Mouse (Mus musculus): ENCODE results near the gene Car11. TPM values are rescaled to one million over a fixed set of nuclear protein-coding genes. Genes with fewer than 3 reads are reported as not detected.

The Car11 gene
- total and polyA plus RNA-seq, 3 experiments: 0.16 to 3.5 (median 0.78) TPM

GRCm38 (mm10) chr7:45704046-45704559 lies 4.5 kb downstream of the Car11 start:
- no peak for TF ChIP-seq GATA1 (IDR thresholded peaks at IDR 0.05; ENCODE audit: borderline replicate concordance, low read length)
- no peak for TF ChIP-seq CTCF (IDR thresholded peaks at IDR 0.05; ENCODE audit: low read depth, low read length)
- no peak for TF ChIP-seq GATA2 (IDR thresholded peaks at IDR 0.05; ENCODE audit: borderline replicate concordance, low read depth, low read length)
- peak; percentile 67; the same call in 1 of the 2 replicates for TF ChIP-seq POLR2AphosphoS5 (IDR thresholded peaks at IDR 0.05; ENCODE audit: insufficient replicate concordance, low read depth, low read length)
- TF ChIP-seq TAL1 (conservative IDR thresholded peaks at IDR 0.05; ENCODE audit: low read depth, low read length): no peak
- H3K36me3 ChIP-seq (replicated peaks): peaks cover 11% of the 10 kb centered on the region
- ATAC-seq (ENCODE audit: extremely low read depth, insufficient number of reproducible peaks, low FRiP score, poor library complexity, severe bottlenecking): peak; percentile 3; the same call in 1 of the 2 replicates
- peaks cover 36% of the 10 kb centered on the region for H3K27me3 ChIP-seq (ENCODE audit: insufficient read depth, low read length)
- peak; percentile 72 for DNase-seq (ENCODE audit: low spot score)
- peak overlapping the region; percentile 81 for H3K4me3 ChIP-seq (ENCODE audit: low read depth, low read length)
- H3K9me3 ChIP-seq (replicated peaks): no peaks in the 10 kb centered on the region
- peaks cover 88% of the 10 kb centered on the region for H3K4me1 ChIP-seq (ENCODE audit: insufficient read depth, low read depth, low read length)

GRCm38 (mm10) chr7:45704730-45705442 lies 5.2 kb downstream of the Car11 start, which contains the start of gene Dbp:
TSS of gene Dbp (plus strand) at chr7:45705088.
- TF ChIP-seq CTCF (IDR thresholded peaks at IDR 0.05; ENCODE audit: low read depth, low read length) (no peak), GATA2 (IDR thresholded peaks at IDR 0.05; ENCODE audit: borderline replicate concordance, low read depth, low read length) (no peak), TAL1 (conservative IDR thresholded peaks at IDR 0.05; ENCODE audit: low read depth, low read length) (no peak), POLR2AphosphoS5 (IDR thresholded peaks at IDR 0.05; ENCODE audit: insufficient replicate concordance, low read depth, low read length) (no peak), GATA1 (IDR thresholded peaks at IDR 0.05; ENCODE audit: borderline replicate concordance, low read length) (no peak)
- H3K36me3 ChIP-seq (replicated peaks): peaks cover 19% of the 10 kb centered on the region
- ATAC-seq (ENCODE audit: extremely low read depth, insufficient number of reproducible peaks, low FRiP score, poor library complexity, severe bottlenecking): peak; percentile 84
- DNase-seq (ENCODE audit: low spot score): peak; percentile 100
- H3K4me3 ChIP-seq (ENCODE audit: low read depth, low read length): peak within 1 kb of the TSS; percentile 81
- H3K4me1 ChIP-seq (ENCODE audit: insufficient read depth, low read depth, low read length): peaks cover 87% of the 10 kb centered on the region
- no peaks in the 10 kb centered on the region for H3K9me3 ChIP-seq (replicated peaks)
- H3K27me3 ChIP-seq (ENCODE audit: insufficient read depth, low read length): peaks cover 28% of the 10 kb centered on the region

GRCm38 (mm10) chr7:45705443-45705864 lies 5.8 kb downstream of the Car11 start:
- DNase-seq (ENCODE audit: low spot score) (no peak), ATAC-seq (ENCODE audit: extremely low read depth, insufficient number of reproducible peaks, low FRiP score, poor library complexity, severe bottlenecking) (no peak)
- Histone ChIP-seq H3K4me1 (ENCODE audit: insufficient read depth, low read depth, low read length) (peaks cover 84% of the 10 kb centered on the region), H3K4me3 (ENCODE audit: low read depth, low read length) (peak overlapping the region; percentile 81), H3K9me3 (replicated peaks) (no peaks in the 10 kb centered on the region), H3K27me3 (ENCODE audit: insufficient read depth, low read length) (peaks cover 22% of the 10 kb centered on the region), H3K36me3 (replicated peaks) (peaks cover 25% of the 10 kb centered on the region)
- TF ChIP-seq TAL1 (conservative IDR thresholded peaks at IDR 0.05; ENCODE audit: low read depth, low read length) (no peak), CTCF (IDR thresholded peaks at IDR 0.05; ENCODE audit: low read depth, low read length) (no peak), POLR2AphosphoS5 (IDR thresholded peaks at IDR 0.05; ENCODE audit: insufficient replicate concordance, low read depth, low read length) (no peak), GATA1 (IDR thresholded peaks at IDR 0.05; ENCODE audit: borderline replicate concordance, low read length) (no peak), GATA2 (IDR thresholded peaks at IDR 0.05; ENCODE audit: borderline replicate concordance, low read depth, low read length) (no peak)

- Histone ChIP-seq H3K9me3 (replicated peaks) (no peaks in the 10 kb centered on the region), H3K36me3 (replicated peaks) (peaks cover 29% of the 10 kb centered on the region), H3K4me1 (ENCODE audit: insufficient read depth, low read depth, low read length) (peaks cover 84% of the 10 kb centered on the region), H3K4me3 (ENCODE audit: low read depth, low read length) (peak overlapping the region; percentile 81), H3K27me3 (ENCODE audit: insufficient read depth, low read length) (peaks cover 19% of the 10 kb centered on the region)
- DNase-seq (ENCODE audit: low spot score) (peak; percentile 65), ATAC-seq (ENCODE audit: extremely low read depth, insufficient number of reproducible peaks, low FRiP score, poor library complexity, severe bottlenecking) (no peak)
- TF ChIP-seq CTCF (IDR thresholded peaks at IDR 0.05; ENCODE audit: low read depth, low read length) (no peak), TAL1 (conservative IDR thresholded peaks at IDR 0.05; ENCODE audit: low read depth, low read length) (no peak), GATA2 (IDR thresholded peaks at IDR 0.05; ENCODE audit: borderline replicate concordance, low read depth, low read length) (no peak), POLR2AphosphoS5 (IDR thresholded peaks at IDR 0.05; ENCODE audit: insufficient replicate concordance, low read depth, low read length) (no peak), GATA1 (IDR thresholded peaks at IDR 0.05; ENCODE audit: borderline replicate concordance, low read length) (no peak)
These were observed 6.2 kb downstream of the Car11 start for GRCm38 (mm10) chr7:45705873-45706281.

- Histone ChIP-seq H3K4me1 (ENCODE audit: insufficient read depth, low read depth, low read length) (peaks cover 75% of the 10 kb centered on the region), H3K9me3 (replicated peaks) (no peaks in the 10 kb centered on the region), H3K27me3 (ENCODE audit: insufficient read depth, low read length) (peaks cover 10% of the 10 kb centered on the region; the same call in 1 of the 2 replicates), H3K36me3 (replicated peaks) (peaks cover 38% of the 10 kb centered on the region), H3K4me3 (ENCODE audit: low read depth, low read length) (peak overlapping the region; percentile 81)
- DNase-seq (ENCODE audit: low spot score): peak; percentile 92
- TF ChIP-seq GATA2 (IDR thresholded peaks at IDR 0.05; ENCODE audit: borderline replicate concordance, low read depth, low read length) (no peak), CTCF (IDR thresholded peaks at IDR 0.05; ENCODE audit: low read depth, low read length) (no peak), POLR2AphosphoS5 (IDR thresholded peaks at IDR 0.05; ENCODE audit: insufficient replicate concordance, low read depth, low read length) (no peak), TAL1 (conservative IDR thresholded peaks at IDR 0.05; ENCODE audit: low read depth, low read length) (no peak), GATA1 (IDR thresholded peaks at IDR 0.05; ENCODE audit: borderline replicate concordance, low read length) (no peak)
- 0 out of 2 replicates have a peak, but pooled peaks have one; percentile 2 for ATAC-seq (ENCODE audit: extremely low read depth, insufficient number of reproducible peaks, low FRiP score, poor library complexity, severe bottlenecking)
These were observed 7.1 kb downstream of the Car11 start for GRCm38 (mm10) chr7:45706721-45707241.
